Mouse (Mus musculus) liver, embryonic 15.5 days (tissue): ENCODE measurements around the gene Pank4. TPM values are rescaled to one million over a fixed set of nuclear protein-coding genes. Genes with fewer than 3 reads are reported as not detected.

Experiments used
- ATAC-seq: fragments of 200-750 bp; cut with Nextera tagmentation; 2 replicates; pipeline ENCODE4 v1.8.0; 2017; ENCODE audit warnings: moderate number of reproducible peaks, mild to moderate bottlenecking, moderate library complexity; ENCODE audit not compliant: insufficient read depth
- H3K27ac ChIP-seq: fragments of 300-500 bp; sonication (generic); replicated peaks from 2 replicates; pipeline ENCODE4 v1.5.1; 2015; ENCODE audit warnings: mild to moderate bottlenecking, inconsistent platforms
- H3K27me3 ChIP-seq: fragments of 300-500 bp; sonication (generic); 2 replicates; pipeline ENCODE4 v1.6.1; 2015; ENCODE audit warnings: mild to moderate bottlenecking, inconsistent platforms
- H3K36me3 ChIP-seq: fragments of 300-500 bp; sonication (generic); replicated peaks from 2 replicates; pipeline ENCODE4 v1.6.1; 2015; ENCODE audit warnings: moderate library complexity, mild to moderate bottlenecking, inconsistent platforms
- H3K4me1 ChIP-seq: fragments of 300-500 bp; sonication (generic); replicated peaks from 2 replicates; pipeline ENCODE4 v1.6.1; 2015; ENCODE audit warnings: inconsistent platforms
- H3K4me2 ChIP-seq: fragments of 300-500 bp; sonication (generic); 2 replicates; pipeline ENCODE4 v1.6.1; 2015; ENCODE audit warnings: moderate library complexity, mild to moderate bottlenecking, inconsistent platforms
- H3K4me3 ChIP-seq: fragments of 300-500 bp; sonication (generic); replicated peaks from 2 replicates; pipeline ENCODE4 v1.5.1; 2015; ENCODE audit warnings: mild to moderate bottlenecking, inconsistent platforms
- H3K9ac ChIP-seq: fragments of 300-500 bp; sonication (generic); 2 replicates; pipeline ENCODE4 v1.6.1; 2015; ENCODE audit warnings: moderate library complexity, mild to moderate bottlenecking, inconsistent platforms
- H3K9me3 ChIP-seq: fragments of 300-500 bp; sonication (generic); replicated peaks from 2 replicates; pipeline ENCODE4 v1.6.1; 2016; ENCODE audit warnings: inconsistent platforms
- WGBS: fragments of 180-500 bp; shearing (Covaris S2); methylation state at CpG from one replicate; pipeline ENCODE4 v1.1.7; 2015; ENCODE audit warnings: mixed read lengths; ENCODE audit not compliant: insufficient replicate concordance; 5-methylcytosine and 5-hydroxymethylcytosine counted together
- polyA plus RNA-seq: library from polyadenylated mRNA; unstranded; fragments of >200 nt; fragmentation: Nextera tagmentation; extraction: Ambion mirVana; gene quantifications from 2 replicates; pipeline ENCODE4 v1.2.1, GENCODE M21; 2015

Pank4 gene
- polyA plus RNA-seq, 1 experiment from 2014 or later, result 21.7 TPM

DNA sequence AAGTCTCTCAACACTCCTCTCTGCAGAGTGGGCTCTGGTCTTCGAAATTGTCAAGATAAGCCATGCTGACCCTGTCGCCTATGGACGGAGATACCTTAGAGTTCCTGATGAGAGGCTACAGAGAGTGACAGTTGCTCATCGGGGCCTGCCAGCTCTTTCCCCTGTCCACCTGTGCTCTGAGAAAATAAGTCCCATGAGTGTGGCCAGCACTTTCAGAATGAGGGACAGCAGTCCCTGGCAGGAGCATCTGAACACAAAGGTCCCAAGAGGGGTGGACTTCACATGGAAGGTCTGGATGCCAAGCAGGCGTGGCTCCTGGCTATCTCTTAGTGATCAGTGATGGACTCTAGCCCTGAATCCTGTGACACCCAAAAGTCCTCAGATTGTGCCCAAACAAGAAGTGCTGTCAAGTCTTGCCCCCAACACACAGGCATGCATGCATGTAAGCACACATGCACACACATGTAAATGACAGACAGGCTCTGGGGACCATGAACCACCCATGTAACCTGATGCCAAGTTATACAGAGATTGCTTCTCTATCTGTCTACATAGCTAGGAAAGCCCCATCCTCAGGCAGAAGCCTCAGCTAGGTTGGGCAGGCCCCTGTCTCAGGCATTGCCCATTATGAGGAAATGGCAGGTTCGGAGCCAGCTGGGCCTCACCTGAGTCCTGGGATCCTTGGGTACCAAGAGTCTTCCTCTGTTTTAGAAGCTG is 20.4 kb upstream of the Pank4 start:
- WGBS, result 73% methylated on average over 6 of the region's 6 CpGs
- 0 out of 2 replicates have a peak, but pooled peaks cover 4% of the 10 kb centered on the region for H3K9me3 ChIP-seq
- no peak overlapping the region for H3K4me3 ChIP-seq
- peak overlapping the region; percentile 72 for H3K27ac ChIP-seq
- H3K36me3 ChIP-seq, result no peaks in the 10 kb centered on the region
- H3K27me3 ChIP-seq, result peaks cover 45% of the 10 kb centered on the region
- no peak for ATAC-seq
- H3K4me1 ChIP-seq, result peaks cover 17% of the 10 kb centered on the region
- H3K9ac ChIP-seq, result peak overlapping the region; percentile 35; the same call in 1 of the 2 replicates
- peak overlapping the region; percentile 30; the same call in 1 of the 2 replicates for H3K4me2 ChIP-seq

DNA sequence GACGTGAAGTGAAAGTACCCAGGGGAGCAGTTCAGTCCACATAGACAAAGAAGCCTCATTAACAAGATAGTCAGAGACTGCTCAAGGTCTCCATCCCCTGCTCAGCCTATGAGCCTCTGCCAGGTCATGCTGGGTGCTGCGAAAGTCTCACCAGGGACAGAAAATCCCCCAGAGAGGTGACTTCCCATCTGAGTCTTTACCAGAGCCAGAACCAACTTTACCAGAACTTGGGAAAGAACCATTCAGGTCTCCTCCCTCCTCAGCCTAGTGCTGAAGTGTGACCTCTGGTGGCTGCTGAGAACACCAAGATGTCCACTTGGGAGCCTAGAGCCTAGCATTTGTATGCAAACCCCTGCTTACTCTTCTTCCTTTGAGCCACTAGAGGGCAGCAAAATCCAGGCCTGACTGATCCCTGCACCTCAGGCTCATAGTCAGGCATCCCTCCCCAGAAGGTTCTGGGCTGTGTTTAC is 19.8 kb upstream of the Pank4 start:
- Histone ChIP-seq H3K9me3 (0 out of 2 replicates have a peak, but pooled peaks cover 4% of the 10 kb centered on the region), H3K9ac (peak overlapping the region; percentile 35), H3K36me3 (no peaks in the 10 kb centered on the region), H3K4me2 (peak overlapping the region; percentile 30), H3K27me3 (peaks cover 52% of the 10 kb centered on the region), H3K27ac (peak overlapping the region; percentile 72), H3K4me3 (no peak overlapping the region), H3K4me1 (peaks cover 17% of the 10 kb centered on the region)
- ATAC-seq, result peak; percentile 85
- 15% methylated on average over 2 of the region's 2 CpGs for WGBS

DNA sequence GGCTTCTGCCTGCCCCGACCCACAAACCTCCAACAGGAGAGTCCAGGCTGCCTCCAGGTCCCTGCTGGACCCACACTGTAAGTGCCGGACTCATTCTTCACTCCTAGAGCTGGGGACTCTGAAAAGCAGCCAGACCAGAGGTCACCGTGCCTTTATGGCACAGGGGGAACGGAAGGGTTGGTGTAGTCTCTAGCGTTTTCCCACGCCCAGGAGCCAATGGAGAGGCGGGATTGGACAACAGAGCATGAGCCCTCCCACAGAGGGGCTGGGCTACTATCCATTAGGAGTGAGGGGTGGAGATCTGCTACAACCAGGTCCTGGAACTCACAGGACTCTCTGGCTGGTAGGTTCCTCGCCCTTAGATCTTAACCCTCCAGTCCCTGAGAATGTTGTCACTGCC is 17.6 kb upstream of the Pank4 start:
- WGBS, result 5% methylated on average over 8 of the region's 8 CpGs
- H3K9ac ChIP-seq, result 0 out of 2 replicates have a peak overlapping the region, but pooled peaks have one; percentile 3
- H3K4me3 ChIP-seq, result no peak overlapping the region
- H3K27me3 ChIP-seq, result peaks cover 64% of the 10 kb centered on the region
- H3K27ac ChIP-seq, result no peak overlapping the region
- ATAC-seq, result peak; percentile 39
- 0 out of 2 replicates have a peak, but pooled peaks cover 4% of the 10 kb centered on the region for H3K9me3 ChIP-seq
- peak overlapping the region; percentile 43 for H3K4me2 ChIP-seq
- H3K4me1 ChIP-seq, result peaks cover 17% of the 10 kb centered on the region
- H3K36me3 ChIP-seq, result no peaks in the 10 kb centered on the region

DNA sequence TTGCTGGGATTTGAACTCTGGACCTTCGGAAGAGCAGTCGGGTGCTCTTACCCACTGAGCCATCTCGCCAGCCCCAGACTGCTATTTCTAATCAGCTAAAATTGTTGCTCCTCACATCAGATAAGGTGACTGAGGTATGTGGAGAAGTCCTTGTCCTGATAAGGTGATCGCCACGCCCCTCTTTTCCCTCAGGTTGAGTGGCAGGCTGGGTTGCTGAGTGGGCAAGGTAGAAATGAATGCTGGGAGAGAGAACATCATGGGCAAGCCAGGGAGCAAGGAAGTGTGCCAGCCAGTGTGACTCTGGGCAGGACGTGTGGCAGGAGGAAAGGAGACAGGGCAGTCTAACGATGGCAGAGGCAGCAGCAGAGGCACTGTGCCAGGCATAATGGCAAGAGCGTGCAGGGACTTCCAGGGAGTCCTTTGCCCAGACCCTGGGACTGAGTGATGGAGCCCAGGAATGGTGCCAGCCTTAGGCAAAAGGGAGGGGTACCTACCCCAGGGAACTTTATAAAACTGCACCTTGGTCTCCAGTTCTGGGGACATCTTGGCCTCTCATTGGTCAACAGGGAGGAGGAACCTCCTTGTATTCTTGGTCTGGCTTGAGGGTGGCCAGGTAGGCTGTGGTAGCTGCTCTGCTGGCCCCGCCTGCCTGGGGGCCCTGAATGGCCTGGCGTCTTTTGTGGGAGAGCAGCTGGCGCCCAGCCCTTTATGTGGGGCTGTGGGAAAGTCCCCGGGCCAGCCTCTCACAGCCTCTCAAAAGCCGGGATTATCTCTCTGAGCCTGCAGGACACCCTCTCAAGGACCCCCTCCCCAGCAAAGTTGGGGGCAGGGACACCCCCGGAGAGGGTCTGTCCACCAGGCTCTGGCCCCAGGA is 15.6 kb upstream of the Pank4 start:
- Histone ChIP-seq H3K36me3 (no peaks in the 10 kb centered on the region), H3K27me3 (peaks cover 82% of the 10 kb centered on the region), H3K9me3 (no peaks in the 10 kb centered on the region), H3K27ac (no peak overlapping the region), H3K4me3 (no peak overlapping the region), H3K4me2 (no peak overlapping the region), H3K9ac (no peak overlapping the region), H3K4me1 (peaks cover 15% of the 10 kb centered on the region)
- WGBS, result 39% methylated on average over 14 of the region's 14 CpGs
- no peak for ATAC-seq

DNA sequence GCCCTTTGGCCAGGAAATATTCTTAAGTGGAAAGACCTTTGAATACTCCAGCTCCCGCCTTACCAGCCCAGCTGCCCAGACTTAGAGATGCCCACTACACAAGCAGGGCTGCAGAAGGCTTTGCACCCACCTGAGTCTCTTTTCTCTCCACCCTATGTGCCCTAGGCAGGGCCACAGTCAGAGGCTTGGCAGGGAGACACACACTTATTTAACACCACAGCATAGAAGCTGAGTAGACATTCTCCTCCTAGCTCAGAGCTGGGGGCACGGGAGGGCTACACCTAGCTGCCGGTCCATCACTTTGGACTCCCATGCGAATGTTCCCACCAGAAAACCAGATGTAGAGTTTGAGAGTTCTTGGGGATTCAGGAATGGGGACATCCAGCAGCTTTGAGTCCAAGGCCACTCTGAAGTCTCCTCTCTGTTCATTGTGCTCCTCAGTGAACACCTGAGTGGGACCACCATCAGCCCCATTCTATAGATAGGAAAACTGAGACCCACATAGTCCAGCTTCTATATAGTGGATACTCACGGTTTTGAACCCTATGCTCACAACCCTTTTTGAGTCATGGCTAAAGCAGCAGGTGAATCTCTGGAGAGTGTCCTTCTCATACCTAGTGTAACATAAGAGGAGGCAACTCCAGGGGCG is 14.9 kb upstream of the Pank4 start:
- no peak overlapping the region for H3K4me2 ChIP-seq
- no peak overlapping the region for H3K27ac ChIP-seq
- H3K4me1 ChIP-seq, result peaks cover 7% of the 10 kb centered on the region
- H3K4me3 ChIP-seq, result no peak overlapping the region
- WGBS, result 54% methylated on average over 6 of the region's 6 CpGs
- peaks cover 86% of the 10 kb centered on the region for H3K27me3 ChIP-seq
- ATAC-seq, result no peak
- no peaks in the 10 kb centered on the region for H3K36me3 ChIP-seq
- H3K9ac ChIP-seq, result no peak overlapping the region
- no peaks in the 10 kb centered on the region for H3K9me3 ChIP-seq

DNA sequence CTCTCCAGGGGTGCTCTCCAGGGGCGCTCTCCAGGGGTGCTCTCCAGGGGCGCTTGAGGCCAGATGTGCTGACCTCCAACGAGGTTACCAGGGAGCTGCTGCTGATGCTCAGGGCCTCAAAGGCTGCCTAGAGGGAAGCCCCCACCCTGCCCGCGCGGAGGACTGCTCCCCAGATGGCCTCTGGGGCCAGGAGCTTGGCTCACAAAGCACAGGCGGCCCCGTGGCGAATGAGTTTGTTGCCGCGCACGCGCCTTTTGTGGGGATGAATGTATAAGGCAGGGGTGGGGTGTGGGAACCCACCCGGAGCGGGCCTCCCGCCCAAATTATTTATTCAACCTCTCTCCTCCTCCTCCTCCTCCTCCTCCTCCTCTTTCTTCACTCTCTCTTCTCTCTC is 14.3 kb upstream of the Pank4 start:
- Histone ChIP-seq H3K27ac (no peak overlapping the region), H3K4me3 (no peak overlapping the region), H3K36me3 (no peaks in the 10 kb centered on the region), H3K4me1 (peaks cover 6% of the 10 kb centered on the region; the same call in 1 of the 2 replicates), H3K9ac (no peak overlapping the region), H3K9me3 (no peaks in the 10 kb centered on the region), H3K27me3 (peaks cover 91% of the 10 kb centered on the region), H3K4me2 (no peak overlapping the region)
- no peak for ATAC-seq
- WGBS, result 22% methylated on average over 16 of the region's 16 CpGs

DNA sequence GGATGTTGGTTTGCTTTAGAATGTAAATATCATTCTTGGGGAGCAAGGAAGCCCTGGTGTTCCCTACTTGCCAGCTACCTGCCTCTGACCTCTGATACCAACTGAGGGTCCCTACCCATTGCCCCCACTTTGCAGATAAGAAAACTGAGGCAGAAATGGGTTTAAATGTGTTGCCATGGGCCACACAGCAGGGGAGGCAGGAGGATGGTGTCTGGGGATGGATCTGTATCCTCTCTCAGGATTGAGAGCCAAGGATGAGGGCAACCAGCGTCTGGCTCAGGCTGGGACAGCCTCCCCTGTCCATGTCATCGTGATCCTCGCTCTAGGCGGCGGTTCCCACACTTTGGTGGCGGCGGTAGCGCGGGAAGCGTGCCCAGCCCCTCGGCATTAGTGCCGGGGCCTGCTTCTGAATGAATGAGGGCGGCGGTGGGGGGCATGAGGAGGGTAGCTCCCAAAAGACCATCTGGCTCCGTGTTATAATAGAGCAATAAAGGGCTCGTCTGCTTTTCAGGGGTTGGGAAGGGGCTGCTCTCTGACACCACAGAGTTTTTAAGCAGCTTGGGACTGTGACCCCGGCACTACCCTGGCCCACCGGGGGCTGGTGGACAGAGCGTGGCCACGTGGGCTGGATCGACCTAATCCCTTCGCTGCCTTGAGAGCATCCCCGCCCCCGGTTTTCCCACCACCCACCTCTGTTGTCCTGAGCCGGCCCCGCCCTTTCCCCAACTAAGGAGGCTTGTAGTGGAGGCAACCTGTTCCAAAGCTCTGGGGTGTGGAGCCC is 11.3 kb upstream of the Pank4 start:
- H3K9ac ChIP-seq, result no peak overlapping the region
- H3K4me3 ChIP-seq, result no peak overlapping the region
- WGBS, result 3% methylated on average over 26 of the region's 26 CpGs
- peaks cover 98% of the 10 kb centered on the region for H3K27me3 ChIP-seq
- H3K9me3 ChIP-seq, result no peaks in the 10 kb centered on the region
- H3K27ac ChIP-seq, result no peak overlapping the region
- no peaks in the 10 kb centered on the region for H3K4me1 ChIP-seq
- H3K4me2 ChIP-seq, result no peak overlapping the region
- no peaks in the 10 kb centered on the region for H3K36me3 ChIP-seq
- ATAC-seq, result no peak

DNA sequence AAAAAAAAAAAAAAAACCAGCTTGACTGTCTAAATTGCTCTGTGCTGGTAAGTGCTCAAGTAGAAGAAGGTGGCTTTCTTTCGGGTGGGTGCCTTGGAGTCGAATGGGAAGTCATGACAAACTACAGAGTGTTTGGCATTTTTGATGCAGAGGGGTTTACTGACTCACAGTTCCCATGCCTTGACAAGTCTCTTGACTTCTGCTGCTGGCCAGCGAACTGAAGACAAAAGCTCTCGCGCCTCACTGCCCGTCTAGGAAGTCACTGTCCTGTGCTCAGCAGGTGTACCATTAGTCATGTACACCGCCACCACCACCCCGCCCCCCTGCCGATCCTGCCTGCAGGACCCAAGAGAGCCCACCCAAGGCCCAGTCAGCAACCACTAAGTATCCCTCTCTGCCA is 7.3 kb upstream of the Pank4 start:
- Histone ChIP-seq H3K9me3 (no peaks in the 10 kb centered on the region), H3K4me2 (no peak overlapping the region), H3K27ac (no peak overlapping the region), H3K9ac (no peak overlapping the region), H3K4me3 (no peak overlapping the region), H3K36me3 (no peaks in the 10 kb centered on the region), H3K4me1 (peaks cover 19% of the 10 kb centered on the region), H3K27me3 (peaks cover 100% of the 10 kb centered on the region)
- ATAC-seq, result no peak
- 28% methylated on average over 9 of the region's 9 CpGs for WGBS

DNA sequence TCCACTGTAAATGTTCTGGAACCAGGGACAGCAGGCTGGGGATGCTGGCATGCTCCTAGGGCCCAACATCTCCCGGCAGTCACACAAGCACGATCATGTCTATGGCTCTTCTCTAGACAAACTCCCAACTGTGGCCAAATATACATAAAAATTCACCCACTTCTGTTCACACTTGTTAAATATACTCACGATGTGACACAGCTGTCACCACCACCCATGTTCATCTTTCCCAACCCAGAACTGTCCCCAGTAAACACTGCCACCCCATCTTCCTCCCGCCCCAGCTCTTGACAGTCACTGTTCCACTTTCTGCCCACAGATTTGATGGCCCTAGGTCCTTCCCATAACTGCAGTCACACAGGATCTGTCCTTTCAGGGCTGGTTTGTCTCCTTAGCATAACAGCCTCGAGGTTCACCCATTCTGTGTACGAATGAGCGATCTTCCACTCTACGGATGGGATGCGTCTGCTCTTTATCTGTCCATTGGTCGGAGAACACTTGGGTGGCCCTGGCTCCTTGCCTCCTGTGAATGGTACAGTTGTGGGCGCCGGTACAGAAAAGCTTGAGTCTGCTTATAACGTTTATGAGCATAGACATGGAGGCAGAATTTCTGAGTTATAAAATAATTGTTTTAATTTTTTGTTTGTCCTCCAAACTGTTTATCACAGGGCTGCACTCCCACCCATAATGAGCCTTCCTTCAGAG is 6.5 kb upstream of the Pank4 start:
- Histone ChIP-seq H3K27ac (no peak overlapping the region), H3K4me2 (no peak overlapping the region), H3K27me3 (peaks cover 100% of the 10 kb centered on the region), H3K9me3 (no peaks in the 10 kb centered on the region), H3K4me1 (peaks cover 24% of the 10 kb centered on the region), H3K4me3 (no peak overlapping the region), H3K36me3 (no peaks in the 10 kb centered on the region), H3K9ac (no peak overlapping the region)
- 43% methylated on average over 13 of the region's 13 CpGs for WGBS
- ATAC-seq, result no peak

DNA sequence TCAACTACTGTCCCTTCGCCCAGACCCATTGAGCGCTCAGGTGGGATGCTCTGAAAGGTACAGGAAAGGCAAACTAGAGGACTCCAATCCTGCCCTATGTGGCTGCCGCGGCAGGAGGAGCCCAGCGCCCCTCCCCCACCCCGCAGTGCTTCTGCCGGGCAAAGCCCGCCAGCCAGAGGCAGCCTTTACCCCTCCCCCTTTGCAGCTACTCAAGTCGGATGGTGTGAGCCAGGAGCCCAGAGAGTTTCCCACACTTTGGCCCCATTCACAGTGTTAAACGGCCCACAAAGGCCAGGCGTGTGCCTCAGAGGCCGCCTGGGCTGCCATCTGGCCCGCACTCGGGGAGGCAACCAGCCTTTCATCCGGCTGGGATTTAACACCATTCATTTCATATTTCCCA is 5.8 kb upstream of the Pank4 start:
- H3K4me2 ChIP-seq, result peak overlapping the region; percentile 10; the same call in 1 of the 2 replicates
- H3K27ac ChIP-seq, result no peak overlapping the region
- 5% methylated on average over 15 of the region's 15 CpGs for WGBS
- H3K9me3 ChIP-seq, result no peaks in the 10 kb centered on the region
- H3K36me3 ChIP-seq, result no peaks in the 10 kb centered on the region
- H3K9ac ChIP-seq, result no peak overlapping the region
- no peak for ATAC-seq
- peaks cover 28% of the 10 kb centered on the region for H3K4me1 ChIP-seq
- no peak overlapping the region for H3K4me3 ChIP-seq
- H3K27me3 ChIP-seq, result peaks cover 100% of the 10 kb centered on the region
